Mouse (Mus musculus): ENCODE measurements around the gene Golt1a.

- TF ChIP-seq CTCF (conservative IDR thresholded peaks at IDR 0.05; ENCODE audit: low read length), result no peak
- no peak for TF ChIP-seq NANOG (IDR thresholded peaks at IDR 0.05; ENCODE audit: borderline replicate concordance, low read length)
- no peak for TF ChIP-seq POU5F1 (IDR thresholded peaks at IDR 0.05; ENCODE audit: borderline replicate concordance, low read length)
Observed at GRCm38 (mm10) chr1:133331142-133331541, 21.5 kb downstream of the Golt1a start.
